Mouse (Mus musculus) forebrain, embryonic 10.5 days (tissue): Measurements from ENCODE around the gene Stx12. TPM values are rescaled to one million over a fixed set of nuclear protein-coding genes. Genes with fewer than 3 reads are reported as not detected.

Source experiments
- DNase-seq: peaks from one replicate; pipeline ENCODE4 v3.0.0-alpha.2; 2017; ENCODE audit warnings: low spot score; ENCODE audit errors: extremely low spot score
- H3K27ac ChIP-seq: fragments of 300-500 bp; sonication (generic); 2 replicates; pipeline ENCODE4 v1.5.1; 2016; ENCODE audit warnings: mild to moderate bottlenecking
- H3K27me3 ChIP-seq: fragments of 300-500 bp; sonication (generic); 2 replicates; pipeline ENCODE4 v1.6.1; 2016; ENCODE audit warnings: mild to moderate bottlenecking; ENCODE audit not compliant: poor library complexity, severe bottlenecking
- H3K36me3 ChIP-seq: fragments of 300-500 bp; sonication (generic); replicated peaks from 2 replicates; pipeline ENCODE4 v1.6.1; 2016; ENCODE audit warnings: mild to moderate bottlenecking, moderate library complexity
- H3K4me1 ChIP-seq: fragments of 300-500 bp; sonication (generic); 2 replicates; pipeline ENCODE4 v1.6.1; 2016
- H3K4me3 ChIP-seq: fragments of 300-500 bp; sonication (generic); 2 replicates; pipeline ENCODE4 v1.5.1; 2016; ENCODE audit warnings: mild to moderate bottlenecking, moderate library complexity
- H3K9me3 ChIP-seq: fragments of 300-500 bp; sonication (generic); 2 replicates; pipeline ENCODE4 v1.6.1; 2016; ENCODE audit warnings: mild to moderate bottlenecking, moderate library complexity
- WGBS: fragments of 180-500 bp; shearing (Covaris S2); methylation state at CpG from one replicate; pipeline ENCODE4 v1.1.7; 2016; 5-methylcytosine and 5-hydroxymethylcytosine counted together
- polyA plus RNA-seq: library from polyadenylated mRNA; unstranded; fragments of >200 nt; fragmentation: Nextera tagmentation; extraction: Ambion mirVana; gene quantifications from 2 replicates; pipeline ENCODE4 v1.2.1, GENCODE M21; 2016

The Stx12 gene
- polyA plus RNA-seq, 1 experiment from 2014 or later: 52.8 TPM

- H3K36me3 ChIP-seq: peaks cover 36% of the 10 kb centered on the region
- peak within 1 kb of the TSS; percentile 95 for H3K27ac ChIP-seq
- peak within 1 kb of the TSS; percentile 97 for H3K4me3 ChIP-seq
- peaks cover 26% of the 10 kb centered on the region for H3K4me1 ChIP-seq
- no peaks in the 10 kb centered on the region for H3K27me3 ChIP-seq
- peak; percentile 91 for DNase-seq
- 1% methylated on average over 40 of the region's 40 CpGs for WGBS
- no peaks in the 10 kb centered on the region for H3K9me3 ChIP-seq
These were observed 41.2 kb downstream of the Stx12 start, which contains the start of gene Ppp1r8 for GRCm38 (mm10) chr4:132842970-132843704. Gene Ppp1r8, minus strand, starts transcription at chr4:132843169.

DNA sequence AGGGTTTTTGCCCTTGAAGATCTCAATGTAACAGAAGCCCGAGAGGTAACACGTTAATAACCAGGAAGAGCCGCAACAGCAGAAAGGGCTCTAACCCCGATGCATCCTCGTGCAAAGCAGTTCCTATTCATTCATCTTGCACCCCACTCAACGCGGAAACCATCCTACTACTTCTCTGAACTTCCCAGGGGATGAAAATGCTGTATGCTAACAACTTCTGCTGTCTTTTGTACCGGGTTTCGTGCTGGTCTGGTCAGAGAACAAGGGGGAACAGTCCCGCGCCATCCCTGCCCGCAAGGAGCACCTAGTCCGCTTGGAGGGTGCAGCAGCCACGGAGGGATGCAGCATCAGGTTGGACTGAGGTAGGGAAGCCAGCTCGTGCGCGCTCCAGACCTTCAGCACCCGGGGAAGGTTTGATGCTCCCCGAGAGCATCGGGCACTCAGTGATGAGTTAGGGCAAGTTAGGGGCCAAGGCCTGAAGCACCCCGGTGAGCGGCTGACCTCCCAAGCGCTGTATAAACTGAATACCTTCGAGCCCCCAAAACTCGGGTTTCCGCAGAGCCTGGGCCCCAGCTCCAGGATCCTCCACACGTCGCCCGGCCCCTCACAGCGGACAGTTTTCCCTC is 41.9 kb downstream of the Stx12 start:
- WGBS: under 1% methylated on average over 30 of the region's 30 CpGs
- no peaks in the 10 kb centered on the region for H3K27me3 ChIP-seq
- peak overlapping the region; percentile 97 for H3K4me3 ChIP-seq
- H3K36me3 ChIP-seq: peaks cover 38% of the 10 kb centered on the region
- no peaks in the 10 kb centered on the region for H3K9me3 ChIP-seq
- DNase-seq: peak; percentile 48
- peaks cover 26% of the 10 kb centered on the region for H3K4me1 ChIP-seq
- H3K27ac ChIP-seq: peak overlapping the region; percentile 95

- H3K4me3 ChIP-seq: peak overlapping the region; percentile 97
- H3K27me3 ChIP-seq: no peaks in the 10 kb centered on the region
- peak overlapping the region; percentile 95 for H3K27ac ChIP-seq
- no peaks in the 10 kb centered on the region for H3K9me3 ChIP-seq
- DNase-seq: no peak
- WGBS: 87% methylated on average over 3 of the region's 3 CpGs
- peaks cover 26% of the 10 kb centered on the region for H3K4me1 ChIP-seq
- peaks cover 47% of the 10 kb centered on the region for H3K36me3 ChIP-seq
These were observed 42.8 kb downstream of the Stx12 start for GRCm38 (mm10) chr4:132841493-132841892.

DNA sequence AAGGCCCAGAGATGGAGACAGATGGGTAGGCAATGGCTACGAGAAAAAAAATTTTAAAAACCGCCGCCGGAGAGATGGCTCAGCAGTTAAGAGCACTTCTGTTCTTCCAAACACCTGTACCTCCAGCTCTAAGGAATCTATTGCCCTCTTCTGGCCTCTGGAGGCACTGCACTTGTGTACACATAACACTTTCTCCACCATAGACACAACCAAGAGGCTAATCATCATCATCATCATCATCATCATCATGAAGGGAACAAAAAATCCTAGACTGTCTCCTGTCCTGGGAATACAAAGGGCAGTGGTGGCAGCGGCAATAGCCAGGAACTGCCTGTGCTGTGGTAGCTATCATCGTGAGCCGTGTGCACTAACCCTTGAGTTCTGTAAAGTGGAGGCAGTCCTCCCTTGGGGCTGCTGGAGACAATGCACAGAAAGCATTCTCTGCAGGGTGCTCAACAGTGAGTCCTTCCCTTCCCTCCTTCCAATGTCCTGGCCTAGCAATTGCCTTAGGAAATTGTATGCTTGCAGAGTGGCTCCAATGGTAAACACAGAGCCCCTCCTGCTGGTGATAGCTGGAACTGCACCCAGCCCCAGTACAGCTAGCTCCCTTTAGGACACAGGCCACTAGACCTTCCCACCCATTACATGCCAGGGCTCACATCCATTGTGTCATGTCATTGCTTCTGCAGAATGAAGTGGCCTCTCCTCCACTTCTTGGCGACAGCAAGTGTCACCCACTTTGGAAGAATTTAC is 60.5 kb downstream of the Stx12 start:
- Histone ChIP-seq H3K4me3 (no peak overlapping the region), H3K27ac (no peak overlapping the region), H3K9me3 (peaks cover 23% of the 10 kb centered on the region; the same call in 1 of the 2 replicates), H3K4me1 (no peaks in the 10 kb centered on the region), H3K27me3 (no peaks in the 10 kb centered on the region), H3K36me3 (peaks cover 50% of the 10 kb centered on the region)
- 76% methylated on average over 8 of the region's 8 CpGs for WGBS
- DNase-seq: peak; percentile 60

- H3K4me3 ChIP-seq: no peak overlapping the region
- DNase-seq: no peak
- no peaks in the 10 kb centered on the region for H3K27me3 ChIP-seq
- no peak overlapping the region for H3K27ac ChIP-seq
- 61% methylated on average over 2 of the region's 2 CpGs for WGBS
- no peaks in the 10 kb centered on the region for H3K36me3 ChIP-seq
- H3K4me1 ChIP-seq: no peaks in the 10 kb centered on the region
- H3K9me3 ChIP-seq: peaks cover 19% of the 10 kb centered on the region; the same call in 1 of the 2 replicates
These were observed 65.9 kb downstream of the Stx12 start for GRCm38 (mm10) chr4:132818442-132818841.

GRCm38 (mm10) chr4:132816855-132817254 is 67.5 kb downstream of the Stx12 start:
- no peak overlapping the region for H3K4me3 ChIP-seq
- DNase-seq: no peak
- H3K9me3 ChIP-seq: peaks cover 19% of the 10 kb centered on the region; the same call in 1 of the 2 replicates
- no peaks in the 10 kb centered on the region for H3K4me1 ChIP-seq
- 76% methylated on average over 2 of the region's 2 CpGs for WGBS
- no peaks in the 10 kb centered on the region for H3K27me3 ChIP-seq
- H3K27ac ChIP-seq: no peak overlapping the region
- no peaks in the 10 kb centered on the region for H3K36me3 ChIP-seq

DNA sequence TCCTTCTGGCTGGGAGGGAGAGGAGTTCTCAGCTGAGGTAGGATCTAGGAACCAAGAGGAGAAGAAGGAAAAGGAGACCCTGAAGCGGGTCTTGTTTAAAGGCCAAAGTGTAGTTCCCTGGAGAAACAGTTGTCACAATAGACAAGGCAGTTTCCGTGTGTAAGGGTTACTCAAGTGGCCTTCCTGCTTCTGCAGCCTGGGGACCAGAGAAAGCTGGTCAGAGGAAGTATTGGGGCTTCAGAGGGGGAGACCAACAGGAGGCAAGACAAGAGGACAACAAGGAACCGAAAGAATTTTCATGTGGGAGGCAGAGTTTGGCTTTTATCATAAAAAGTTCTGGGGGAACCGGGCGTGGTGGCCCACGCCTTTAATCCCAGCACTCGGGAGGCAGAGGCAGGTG is 67.9 kb downstream of the Stx12 start:
- H3K36me3 ChIP-seq: no peaks in the 10 kb centered on the region
- no peak overlapping the region for H3K27ac ChIP-seq
- 85% methylated on average over 7 of the region's 7 CpGs for WGBS
- no peaks in the 10 kb centered on the region for H3K4me1 ChIP-seq
- no peak overlapping the region for H3K4me3 ChIP-seq
- DNase-seq: no peak
- peaks cover 22% of the 10 kb centered on the region; the same call in 1 of the 2 replicates for H3K9me3 ChIP-seq
- no peaks in the 10 kb centered on the region for H3K27me3 ChIP-seq

GRCm38 (mm10) chr4:132809621-132810020 is 74.7 kb downstream of the Stx12 start:
- Histone ChIP-seq H3K27me3 (no peaks in the 10 kb centered on the region), H3K27ac (no peak overlapping the region), H3K9me3 (peaks cover 9% of the 10 kb centered on the region; the same call in 1 of the 2 replicates), H3K4me3 (no peak overlapping the region), H3K4me1 (no peaks in the 10 kb centered on the region), H3K36me3 (no peaks in the 10 kb centered on the region)
- DNase-seq: no peak
- WGBS: 91% methylated on average over 5 of the region's 5 CpGs

DNA sequence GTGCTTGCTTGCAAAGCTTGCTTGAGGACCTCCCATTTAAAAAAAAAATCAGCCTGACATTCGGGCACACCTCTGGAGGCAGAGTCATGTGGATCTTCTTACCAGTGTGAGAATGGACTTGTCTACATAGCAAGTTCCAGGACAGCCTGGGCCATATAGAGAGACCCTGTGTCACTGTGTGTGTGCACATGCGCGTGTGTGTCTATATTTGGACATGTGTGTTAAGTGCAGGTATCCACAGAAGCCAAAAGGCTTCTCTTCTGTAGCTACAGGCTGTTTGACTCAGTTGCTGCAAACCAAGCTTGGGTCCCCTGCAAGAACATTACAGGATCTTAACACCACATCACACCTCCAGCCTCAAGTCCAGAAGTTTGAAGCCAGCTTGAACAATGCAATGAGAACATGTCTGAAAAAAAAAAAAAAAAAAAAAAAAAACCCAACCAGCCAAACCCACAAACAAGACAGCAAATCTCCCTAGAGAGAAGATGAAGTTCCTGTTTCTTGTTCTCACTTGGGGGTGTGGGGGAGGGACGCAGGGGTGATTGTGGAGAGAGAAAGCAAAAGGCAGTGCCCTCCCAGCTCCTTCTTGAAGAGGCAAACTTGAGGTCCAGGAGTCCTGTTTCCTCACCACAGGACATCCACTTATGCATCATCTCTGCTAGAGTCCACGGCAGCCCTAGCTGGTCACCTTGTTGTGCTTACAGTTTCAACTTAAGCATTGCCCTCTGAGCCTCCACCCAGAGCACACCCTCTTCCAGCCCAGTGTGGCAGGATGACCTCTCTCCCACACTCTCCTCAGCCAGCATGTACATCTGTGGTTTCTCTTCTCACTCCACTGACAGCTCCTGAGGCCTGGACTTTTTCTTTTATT is 76.3 kb downstream of the Stx12 start:
- H3K27ac ChIP-seq: no peak overlapping the region
- H3K4me3 ChIP-seq: no peak overlapping the region
- H3K9me3 ChIP-seq: peaks cover 9% of the 10 kb centered on the region; the same call in 1 of the 2 replicates
- no peaks in the 10 kb centered on the region for H3K36me3 ChIP-seq
- 75% methylated on average over 5 of the region's 5 CpGs for WGBS
- no peaks in the 10 kb centered on the region for H3K27me3 ChIP-seq
- no peak for DNase-seq
- H3K4me1 ChIP-seq: no peaks in the 10 kb centered on the region

DNA sequence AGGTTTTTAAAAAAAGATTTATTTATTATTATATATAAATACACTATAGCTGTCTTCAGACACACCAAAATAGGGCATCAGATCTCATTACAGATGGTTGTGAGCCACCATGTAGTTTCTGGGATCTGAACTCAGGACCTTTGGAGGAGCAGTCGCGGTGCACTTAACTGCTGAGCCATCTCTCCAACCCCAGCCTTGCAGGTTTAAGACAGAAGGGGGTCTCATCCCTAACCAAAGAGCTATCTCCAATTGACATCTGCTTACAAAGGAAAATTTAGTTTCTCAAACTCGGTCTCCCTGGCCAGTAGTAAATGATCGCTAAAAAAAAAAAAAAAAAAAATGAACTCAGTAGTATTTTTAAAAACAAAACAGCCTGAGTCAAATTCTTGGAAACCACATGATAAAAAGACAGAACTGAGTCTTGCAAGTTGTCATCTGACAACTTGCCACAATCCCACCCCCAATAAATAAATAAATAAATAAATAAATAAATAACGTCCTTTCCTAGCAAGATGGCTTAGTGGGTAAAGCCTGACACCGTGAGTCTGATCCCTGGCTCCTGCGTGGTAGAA is 77.6 kb downstream of the Stx12 start:
- Histone ChIP-seq H3K36me3 (no peaks in the 10 kb centered on the region), H3K27me3 (no peaks in the 10 kb centered on the region), H3K4me3 (no peak overlapping the region), H3K9me3 (peaks cover 9% of the 10 kb centered on the region; the same call in 1 of the 2 replicates), H3K27ac (no peak overlapping the region), H3K4me1 (no peaks in the 10 kb centered on the region)
- no peak for DNase-seq
- 91% methylated on average over 7 of the region's 7 CpGs for WGBS

- no peak for DNase-seq
- no peaks in the 10 kb centered on the region for H3K27me3 ChIP-seq
- no peak overlapping the region for H3K4me3 ChIP-seq
- no peaks in the 10 kb centered on the region for H3K4me1 ChIP-seq
- H3K27ac ChIP-seq: no peak overlapping the region
- 89% methylated on average over 12 of the region's 12 CpGs for WGBS
- no peaks in the 10 kb centered on the region for H3K9me3 ChIP-seq
- no peaks in the 10 kb centered on the region for H3K36me3 ChIP-seq
These were observed 78.6 kb downstream of the Stx12 start for GRCm38 (mm10) chr4:132805599-132806197.
